Mouse (Mus musculus): ENCODE measurements around the gene Vps50. TPM values are rescaled to one million over a fixed set of nuclear protein-coding genes. Genes with fewer than 3 reads are reported as not detected.

Vps50 gene
- total and polyA plus RNA-seq, 3 experiments = 17.0 to 39.1 (median 19.6) TPM

GRCm38 (mm10) chr6:3531445-3531844 lies 33.3 kb downstream of the Vps50 start:
- Histone ChIP-seq H3K9ac (ENCODE audit: insufficient read depth, low read depth) (no peak overlapping the region), H3K4me2 (ENCODE audit: insufficient read depth, low read depth, poor library complexity, severe bottlenecking) (no peak overlapping the region), H3K4me1 (ENCODE audit: control insufficient read depth in 1 of 2, insufficient read depth in 2 of 2) (peaks cover 0 to 8% of the 10 kb centered on the region in 2 experiments; a peak in 1 of 4 replicates), H3K27ac (ENCODE audit: insufficient read depth, low read depth) (no peak overlapping the region), H3K27me3 (replicated peaks) (no peaks in the 10 kb centered on the region), H3K36me3 (replicated peaks in 1 of 2; ENCODE audit: control insufficient read depth in 1 of 2, insufficient read depth in 1 of 2, low read length in 1 of 2) (peaks cover 10 to 30% of the 10 kb centered on the region in 2 experiments), H3K9me3 (replicated peaks; ENCODE audit: low read length) (no peaks in the 10 kb centered on the region), H3K4me3 (replicated peaks in 1 of 3; ENCODE audit: low read depth in 2 of 3, low read length in 2 of 3, poor library complexity in 1 of 3) (no peak overlapping the region), H3K79me2 (replicated peaks; ENCODE audit: control insufficient read depth, extremely low read depth, insufficient read depth, poor library complexity, severe bottlenecking) (no peaks in the 10 kb centered on the region)
- in situ Hi-C loops (cut with MboI; ENCODE audit: low pct_ligation_motif_present, low pct_unique_long_range_greater_than_20kb, low sequenced_read_pairs) (no loop called here), dilution Hi-C loops (cut with MboI; ENCODE audit: extremely low pct_ligation_motif_present, extremely low pct_unique_long_range_greater_than_20kb, low sequenced_read_pairs) (no loop called here)
- no peak for DNase-seq (ENCODE audit: extremely low read depth)
- TF ChIP-seq USF1 (IDR thresholded peaks at IDR 0.05; ENCODE audit: low read depth, low read length) = no peak
- no peak for TF ChIP-seq ZMIZ1 (IDR thresholded peaks at IDR 0.05; ENCODE audit: low read depth, low read length)
- no peak for TF ChIP-seq NELFE (IDR thresholded peaks at IDR 0.05; ENCODE audit: low read depth, low read length)
- no peak for TF ChIP-seq POLR2A (IDR thresholded peaks at IDR 0.05; ENCODE audit: low read depth, low read length)
- TF ChIP-seq UBTF (IDR thresholded peaks at IDR 0.05; ENCODE audit: low read depth, low read length) = no peak
- TF ChIP-seq BHLHE40 (IDR thresholded peaks at IDR 0.05; ENCODE audit: low read depth, low read length) = no peak
- no peak for TF ChIP-seq MAFK (IDR thresholded peaks at IDR 0.05; ENCODE audit: insufficient replicate concordance, low read length)
- no peak for TF ChIP-seq SMC3 (IDR thresholded peaks at IDR 0.05; ENCODE audit: low read depth, low read length)
- TF ChIP-seq EP300 (IDR thresholded peaks at IDR 0.05; ENCODE audit: low read length) = no peak
- TF ChIP-seq PAX5 (IDR thresholded peaks at IDR 0.05; ENCODE audit: low read length) = no peak
- no peak for TF ChIP-seq ZC3H11A (IDR thresholded peaks at IDR 0.05; ENCODE audit: low read depth, low read length)
- TF ChIP-seq KAT2A (IDR thresholded peaks at IDR 0.05; ENCODE audit: insufficient replicate concordance, low read length) = no peak
- no peak for TF ChIP-seq MAZ (IDR thresholded peaks at IDR 0.05; ENCODE audit: low read depth, low read length)
- no peak for TF ChIP-seq RAD21 (IDR thresholded peaks at IDR 0.05; ENCODE audit: low read depth, low read length)
- TF ChIP-seq ZNF384 (IDR thresholded peaks at IDR 0.05; ENCODE audit: low read depth, low read length) = no peak
- TF ChIP-seq USF2 (conservative IDR thresholded peaks at IDR 0.05; ENCODE audit: low read depth, low read length) = no peak

GRCm38 (mm10) chr6:3536048-3536447 lies 37.9 kb downstream of the Vps50 start:
- H3K9ac ChIP-seq (ENCODE audit: insufficient read depth, low read depth) = no peak overlapping the region
- dilution Hi-C loops (cut with MboI; ENCODE audit: extremely low pct_ligation_motif_present, extremely low pct_unique_long_range_greater_than_20kb, low sequenced_read_pairs) = no loop called here
- no peak for TF ChIP-seq GABPA (IDR thresholded peaks at IDR 0.05; ENCODE audit: insufficient replicate concordance, low read depth, low read length)
- no peak for TF ChIP-seq POLR2A (IDR thresholded peaks at IDR 0.05; ENCODE audit: low read depth, low read length)
- no peak for TF ChIP-seq KAT2A (IDR thresholded peaks at IDR 0.05; ENCODE audit: insufficient replicate concordance, low read length)
- TF ChIP-seq RCOR1 (conservative IDR thresholded peaks at IDR 0.05; ENCODE audit: low read depth, low read length) = no peak
- no peak for TF ChIP-seq ZMIZ1 (IDR thresholded peaks at IDR 0.05; ENCODE audit: low read depth, low read length)
- TF ChIP-seq UBTF (IDR thresholded peaks at IDR 0.05; ENCODE audit: low read depth, low read length) = no peak
- no peak for TF ChIP-seq CHD2 (IDR thresholded peaks at IDR 0.05; ENCODE audit: low read length)
- no peak for TF ChIP-seq IRF4 (IDR thresholded peaks at IDR 0.05; ENCODE audit: low read depth, low read length)
- TF ChIP-seq ZNF384 (IDR thresholded peaks at IDR 0.05; ENCODE audit: low read depth, low read length) = no peak
- TF ChIP-seq HCFC1 (IDR thresholded peaks at IDR 0.05; ENCODE audit: low read depth, low read length) = no peak
- TF ChIP-seq MAFK (IDR thresholded peaks at IDR 0.05; ENCODE audit: insufficient replicate concordance, low read length) = no peak
- TF ChIP-seq USF2 (conservative IDR thresholded peaks at IDR 0.05; ENCODE audit: low read depth, low read length) = no peak
- TF ChIP-seq JUN (IDR thresholded peaks at IDR 0.05; ENCODE audit: insufficient read depth, low read depth, low read length) = no peak
- no peak for TF ChIP-seq MAZ (IDR thresholded peaks at IDR 0.05; ENCODE audit: low read depth, low read length)
- H3K4me3 ChIP-seq (replicated peaks in 1 of 3; ENCODE audit: low read depth in 2 of 3, low read length in 2 of 3, poor library complexity in 1 of 3) = no peak overlapping the region
- no peaks in the 10 kb centered on the region for H3K79me2 ChIP-seq (replicated peaks; ENCODE audit: control insufficient read depth, extremely low read depth, insufficient read depth, poor library complexity, severe bottlenecking)
- peak; percentile 21 for DNase-seq (ENCODE audit: extremely low read depth)
- no peaks in the 10 kb centered on the region for H3K27me3 ChIP-seq (replicated peaks)
- no peaks in the 10 kb centered on the region for H3K9me3 ChIP-seq (replicated peaks; ENCODE audit: low read length)
- no peak overlapping the region for H3K4me2 ChIP-seq (ENCODE audit: insufficient read depth, low read depth, poor library complexity, severe bottlenecking)
- no peak overlapping the region for H3K27ac ChIP-seq (ENCODE audit: insufficient read depth, low read depth)
- in situ Hi-C loops (cut with MboI; ENCODE audit: low pct_ligation_motif_present, low pct_unique_long_range_greater_than_20kb, low sequenced_read_pairs) = no loop called here
- H3K4me1 ChIP-seq (ENCODE audit: control insufficient read depth in 1 of 2, insufficient read depth in 2 of 2) = peaks cover 0 to 16% of the 10 kb centered on the region in 2 experiments; a peak in 1 of 4 replicates
- H3K36me3 ChIP-seq (replicated peaks in 1 of 2; ENCODE audit: control insufficient read depth in 1 of 2, insufficient read depth in 1 of 2, low read length in 1 of 2) = peaks cover 13 to 31% of the 10 kb centered on the region in 2 experiments

Measured in CH12.LX (cell line).